Mouse (Mus musculus): ENCODE measurements around the gene Esyt2. TPM values are rescaled to one million over a fixed set of nuclear protein-coding genes. Genes with fewer than 3 reads are reported as not detected.

Gene Esyt2
- total and polyA plus RNA-seq, 3 experiments = 7.5 to 27.8 (median 24.6) TPM

DNA sequence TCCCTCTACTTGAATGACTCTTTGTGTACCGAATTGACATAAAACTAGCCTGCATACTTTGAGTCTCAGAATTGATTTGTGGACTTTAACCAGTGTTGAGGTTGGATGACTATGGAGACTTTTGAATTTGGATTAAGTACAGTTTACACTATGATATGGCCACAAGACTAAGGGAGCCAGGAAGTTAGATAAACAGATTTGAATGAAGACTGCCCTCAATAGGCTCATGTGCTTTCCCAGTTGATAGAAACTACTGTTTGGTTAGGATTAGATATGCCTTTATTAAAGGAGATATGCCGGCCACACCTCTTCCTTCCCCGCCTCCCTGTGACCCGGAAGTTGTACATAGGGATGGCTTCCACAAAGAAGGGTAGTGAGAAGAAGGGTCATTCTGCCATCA lies 5.4 kb upstream of the Esyt2 start:
- 82% methylated on average over 4 of the region's 4 CpGs for WGBS
- Histone ChIP-seq H3K79me2 (replicated peaks; ENCODE audit: control insufficient read depth, insufficient read depth, low read length) (no peaks in the 10 kb centered on the region), H3K9ac (ENCODE audit: low read depth, low read length) (no peak overlapping the region), H3K27me3 (ENCODE audit: control insufficient read depth, insufficient read depth, low read length) (peaks cover 2% of the 10 kb centered on the region; the same call in 1 of the 2 replicates), H3K36me3 (ENCODE audit: control insufficient read depth, insufficient read depth, low read length) (no peaks in the 10 kb centered on the region), H3K4me3 (no peak overlapping the region), H3K27ac (no peak overlapping the region), H3K4me1 (ENCODE audit: control insufficient read depth, insufficient read depth, low read length) (no peaks in the 10 kb centered on the region)
- no peak for TF ChIP-seq EP300 (IDR thresholded peaks at IDR 0.05; ENCODE audit: insufficient read depth, low read depth, low read length)
- intact Hi-C loops (cut with DNase I) = no loop called here
- DNase-seq = no peak

DNA sequence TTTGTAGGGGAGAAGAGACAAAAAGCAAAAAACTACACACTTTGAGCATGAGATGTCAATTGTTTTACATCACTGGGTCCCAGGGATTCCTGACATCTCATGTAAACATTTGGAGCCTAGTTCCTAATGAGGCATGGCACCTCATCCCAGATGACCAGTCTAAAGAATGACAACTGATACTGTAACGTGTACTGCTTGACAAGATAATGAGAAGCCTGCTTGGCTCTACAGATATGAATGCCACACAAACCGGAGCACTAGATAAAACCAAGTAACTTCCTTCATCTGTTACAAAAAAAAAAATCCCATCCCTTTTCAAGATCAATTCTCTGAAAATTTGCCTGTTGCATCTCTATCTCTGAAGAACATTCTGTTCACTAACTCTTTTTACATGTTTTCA lies 4.0 kb upstream of the Esyt2 start:
- TF ChIP-seq POLR2A (IDR thresholded peaks at IDR 0.05; ENCODE audit: insufficient read depth, low read depth, low read length) = no peak
- no peak for TF ChIP-seq EP300 (IDR thresholded peaks at IDR 0.05; ENCODE audit: insufficient read depth, low read depth, low read length)
- intact Hi-C loops (cut with DNase I) = no loop called here
- DNase-seq = no peak
- Histone ChIP-seq H3K79me2 (replicated peaks; ENCODE audit: control insufficient read depth, insufficient read depth, low read length) (no peaks in the 10 kb centered on the region), H3K27ac (no peak overlapping the region), H3K4me3 (no peak overlapping the region), H3K27me3 (ENCODE audit: control insufficient read depth, insufficient read depth, low read length) (peaks cover 2% of the 10 kb centered on the region; the same call in 1 of the 2 replicates), H3K9ac (ENCODE audit: low read depth, low read length) (no peak overlapping the region), H3K36me3 (ENCODE audit: control insufficient read depth, insufficient read depth, low read length) (no peaks in the 10 kb centered on the region), H3K4me1 (ENCODE audit: control insufficient read depth, insufficient read depth, low read length) (no peaks in the 10 kb centered on the region)
- WGBS = 40% methylated on average over 2 of the region's 2 CpGs

DNA sequence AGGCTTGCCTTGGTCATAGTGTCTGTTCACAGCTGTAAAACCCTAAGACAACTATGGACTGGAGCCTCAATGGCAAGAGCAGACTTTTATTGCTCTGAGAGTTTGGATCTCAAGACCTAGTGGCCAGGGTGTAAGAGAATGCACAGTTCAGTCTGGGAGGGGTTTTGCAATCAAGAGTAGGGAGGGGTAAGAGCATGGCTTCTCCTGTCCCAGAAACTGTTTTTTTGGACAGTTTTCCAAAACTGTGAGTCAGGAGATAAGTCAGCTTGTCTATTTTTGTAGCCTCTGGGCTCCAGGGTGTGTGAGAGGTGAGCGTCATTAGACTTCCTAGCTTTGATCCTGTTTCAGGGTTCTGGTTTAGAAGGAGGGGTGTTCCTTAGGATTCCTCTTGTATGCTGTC lies 2.5 kb upstream of the Esyt2 start:
- no peak overlapping the region for H3K27ac ChIP-seq
- peaks cover 2% of the 10 kb centered on the region; the same call in 1 of the 2 replicates for H3K27me3 ChIP-seq (ENCODE audit: control insufficient read depth, insufficient read depth, low read length)
- no peak for TF ChIP-seq POLR2A (IDR thresholded peaks at IDR 0.05; ENCODE audit: insufficient read depth, low read depth, low read length)
- TF ChIP-seq CTCF (IDR thresholded peaks at IDR 0.05) = no peak
- no peak for TF ChIP-seq EP300 (IDR thresholded peaks at IDR 0.05; ENCODE audit: insufficient read depth, low read depth, low read length)
- H3K9ac ChIP-seq (ENCODE audit: low read depth, low read length) = no peak overlapping the region
- 59% methylated on average over 1 of the region's 1 CpGs for WGBS
- no peak overlapping the region for H3K4me3 ChIP-seq
- intact Hi-C loops (cut with DNase I) = no loop called here
- H3K4me1 ChIP-seq (ENCODE audit: control insufficient read depth, insufficient read depth, low read length) = no peaks in the 10 kb centered on the region
- no peak for DNase-seq
- H3K79me2 ChIP-seq (replicated peaks; ENCODE audit: control insufficient read depth, insufficient read depth, low read length) = no peaks in the 10 kb centered on the region
- H3K36me3 ChIP-seq (ENCODE audit: control insufficient read depth, insufficient read depth, low read length) = no peaks in the 10 kb centered on the region; the same call in 1 of the 2 replicates

DNA sequence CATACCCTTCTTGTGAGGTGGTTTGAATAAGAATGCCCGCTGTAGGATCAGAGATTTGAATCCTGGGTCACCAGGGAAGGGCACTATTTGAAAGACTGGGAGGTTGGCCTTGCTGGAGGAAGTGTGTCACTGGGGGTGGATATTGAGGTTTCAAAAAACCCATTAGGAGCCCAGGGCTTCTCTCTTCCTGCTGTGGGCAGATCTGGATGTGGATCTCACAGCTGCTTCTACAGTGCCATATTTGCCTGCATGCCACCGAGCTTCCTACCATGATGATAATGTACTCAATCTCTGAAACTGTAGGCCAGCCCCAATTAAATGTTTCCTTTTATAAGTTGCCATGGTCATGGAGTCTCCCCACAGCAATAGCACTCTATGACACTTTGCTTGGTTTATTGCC lies 1.8 kb upstream of the Esyt2 start:
- H3K27ac ChIP-seq = no peak overlapping the region
- WGBS = 96% methylated on average over 2 of the region's 2 CpGs
- intact Hi-C loops (cut with DNase I) = no loop called here

DNA sequence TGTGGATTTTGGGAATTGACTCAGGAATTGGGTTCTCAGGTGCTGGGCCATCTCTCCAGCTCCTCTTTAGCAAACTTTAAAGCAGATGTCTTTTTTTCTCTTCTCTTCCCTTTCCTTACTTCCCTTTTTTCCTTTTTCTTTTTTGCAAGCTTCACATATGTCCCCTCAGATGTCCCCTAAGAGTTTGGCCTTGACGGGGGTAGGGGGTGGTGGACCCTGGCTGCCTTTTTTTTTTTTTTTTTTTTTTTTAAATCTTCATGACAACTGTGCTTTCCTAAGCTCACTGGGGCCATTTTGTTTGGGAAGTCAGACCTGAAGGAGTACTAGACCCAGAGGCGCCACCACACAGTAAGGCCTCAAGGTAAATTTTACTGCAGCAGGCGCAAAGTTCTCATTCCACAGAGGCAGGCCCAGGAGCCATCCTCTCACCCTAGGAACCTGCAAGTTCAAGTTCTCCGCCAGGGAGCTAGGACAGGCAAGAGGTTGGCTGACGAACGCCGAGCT lies 795 bp upstream of the Esyt2 start:
- peak overlapping the region; percentile 98 for H3K4me3 ChIP-seq
- no peaks in the 10 kb centered on the region; the same call in 1 of the 2 replicates for H3K36me3 ChIP-seq (ENCODE audit: control insufficient read depth, insufficient read depth, low read length)
- no peaks in the 10 kb centered on the region for H3K27me3 ChIP-seq (ENCODE audit: control insufficient read depth, insufficient read depth, low read length)
- 4% methylated on average over 7 of the region's 7 CpGs for WGBS
- H3K9ac ChIP-seq (ENCODE audit: low read depth, low read length) = peak overlapping the region; percentile 82
- no peaks in the 10 kb centered on the region; the same call in 1 of the 2 replicates for H3K79me2 ChIP-seq (replicated peaks; ENCODE audit: control insufficient read depth, insufficient read depth, low read length)
- TF ChIP-seq CTCF (IDR thresholded peaks at IDR 0.05) (peak; percentile 30; the same call in 1 of the 2 replicates), EP300 (IDR thresholded peaks at IDR 0.05; ENCODE audit: insufficient read depth, low read depth, low read length) (no peak)
- no peak for DNase-seq
- peak overlapping the region; percentile 97 for H3K27ac ChIP-seq
- no peaks in the 10 kb centered on the region for H3K4me1 ChIP-seq (ENCODE audit: control insufficient read depth, insufficient read depth, low read length)
- intact Hi-C loops (cut with DNase I) = loop anchor here (1.0 to 5.0 kb wide), 5 partner anchors 16 to 342 kb away; partner anchors contain the start of genes Ncapg2 and Zfp386

More for the DNA sequence above, 1.8 kb upstream of the Esyt2 start:
- TF ChIP-seq EP300 (IDR thresholded peaks at IDR 0.05; ENCODE audit: insufficient read depth, low read depth, low read length) = no peak
- no peak for TF ChIP-seq POLR2A (IDR thresholded peaks at IDR 0.05; ENCODE audit: insufficient read depth, low read depth, low read length)
- TF ChIP-seq CTCF (IDR thresholded peaks at IDR 0.05) = no peak
- Histone ChIP-seq H3K36me3 (ENCODE audit: control insufficient read depth, insufficient read depth, low read length) (no peaks in the 10 kb centered on the region; the same call in 1 of the 2 replicates), H3K4me1 (ENCODE audit: control insufficient read depth, insufficient read depth, low read length) (no peaks in the 10 kb centered on the region), H3K27me3 (ENCODE audit: control insufficient read depth, insufficient read depth, low read length) (no peaks in the 10 kb centered on the region), H3K4me3 (no peak overlapping the region), H3K79me2 (replicated peaks; ENCODE audit: control insufficient read depth, insufficient read depth, low read length) (no peaks in the 10 kb centered on the region), H3K9ac (ENCODE audit: low read depth, low read length) (no peak overlapping the region)
- no peak for DNase-seq

DNA sequence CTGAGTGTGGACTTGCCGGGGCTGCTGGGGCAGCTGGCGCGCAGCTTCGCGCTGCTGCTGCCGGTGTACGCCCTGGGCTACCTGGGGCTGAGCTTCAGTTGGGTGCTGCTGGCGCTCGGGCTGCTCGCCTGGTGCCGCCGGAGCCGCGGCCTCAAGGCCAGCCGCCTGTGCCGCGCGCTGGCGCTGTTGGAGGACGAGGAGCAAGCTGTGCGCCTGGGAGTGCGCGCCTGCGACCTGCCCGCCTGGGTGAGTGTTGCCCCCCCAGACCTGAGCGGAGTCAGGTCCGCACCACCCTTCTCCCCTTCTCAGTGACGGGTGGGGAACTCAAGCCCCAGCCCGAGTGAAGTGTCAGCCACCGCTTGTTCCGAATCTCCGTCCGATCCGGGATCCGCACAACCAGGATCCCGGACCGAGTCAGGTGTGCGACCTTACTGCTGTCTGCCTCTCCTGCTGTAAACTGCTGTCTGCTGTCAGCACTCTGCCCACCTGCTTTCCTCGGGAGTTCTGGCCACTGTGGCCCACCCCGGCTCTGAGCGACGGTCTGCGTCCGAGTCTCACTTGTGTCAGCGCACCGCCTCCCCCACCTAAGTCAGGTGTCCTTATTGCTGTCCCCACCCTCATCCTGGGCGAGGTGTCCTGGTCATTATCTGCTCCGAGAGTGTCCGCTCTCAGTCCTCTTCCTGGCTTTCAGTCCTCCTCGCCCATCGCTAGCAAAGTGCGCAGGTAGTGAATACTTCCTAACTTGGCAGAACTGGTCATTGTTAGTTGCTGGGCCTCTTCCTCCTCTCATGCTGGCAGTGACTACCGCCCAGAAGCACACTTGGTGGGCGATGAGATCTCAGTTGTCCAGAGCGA lies 658 bp downstream of the Esyt2 start:
- Histone ChIP-seq H3K27ac (peak overlapping the region; percentile 97), H3K27me3 (ENCODE audit: control insufficient read depth, insufficient read depth, low read length) (no peaks in the 10 kb centered on the region), H3K9ac (ENCODE audit: low read depth, low read length) (peak overlapping the region; percentile 86), H3K79me2 (replicated peaks; ENCODE audit: control insufficient read depth, insufficient read depth, low read length) (no peaks in the 10 kb centered on the region; the same call in 1 of the 2 replicates), H3K36me3 (ENCODE audit: control insufficient read depth, insufficient read depth, low read length) (no peaks in the 10 kb centered on the region; the same call in 1 of the 2 replicates), H3K4me1 (ENCODE audit: control insufficient read depth, insufficient read depth, low read length) (no peaks in the 10 kb centered on the region; the same call in 1 of the 2 replicates), H3K4me3 (peak overlapping the region; percentile 98)
- peak; percentile 41 to 59 for DNase-seq
- intact Hi-C loops (cut with DNase I) = loop anchor here (2.0 to 5.0 kb wide), 4 partner anchors 36 to 341 kb away; partner anchors contain the start of genes Ncapg2 and Zfp386
- WGBS = under 1% methylated on average over 55 of the region's 55 CpGs
- TF ChIP-seq EP300 (IDR thresholded peaks at IDR 0.05; ENCODE audit: insufficient read depth, low read depth, low read length) = no peak
- no peak for TF ChIP-seq CTCF (IDR thresholded peaks at IDR 0.05)
- no peak for TF ChIP-seq POLR2A (IDR thresholded peaks at IDR 0.05; ENCODE audit: insufficient read depth, low read depth, low read length)
